Mouse (Mus musculus) cerebellum, adult 9-11 months (tissue): ENCODE data around the gene Tmem132c.

Experiments used
- DNase-seq: peaks from one replicate; pipeline ENCODE4 v3.0.0; 2022

The Tmem132c gene

GRCm38 (mm10) chr5:127241136-127241924, at the start of gene Tmem132c:
Tmem132c (plus strand) TSS chr5:127241808.
- peak; percentile 92 for DNase-seq

- no peak for DNase-seq
Measured at GRCm38 (mm10) chr5:127191881-127192280, 49.7 kb upstream of the Tmem132c start.

- DNase-seq = no peak
Measured at GRCm38 (mm10) chr5:127198850-127199249, 42.8 kb upstream of the Tmem132c start.

GRCm38 (mm10) chr5:127204881-127205280, 36.7 kb upstream of the Tmem132c start:
- DNase-seq = no peak

- no peak for DNase-seq
Measured at GRCm38 (mm10) chr5:127216389-127216788, 25.2 kb upstream of the Tmem132c start.

GRCm38 (mm10) chr5:127217725-127218124, 23.9 kb upstream of the Tmem132c start:
- no peak for DNase-seq

- DNase-seq = no peak
Measured at GRCm38 (mm10) chr5:127227929-127228595, 13.5 kb upstream of the Tmem132c start.

- no peak for DNase-seq
Measured at GRCm38 (mm10) chr5:127234715-127235114, 6.9 kb upstream of the Tmem132c start.

GRCm38 (mm10) chr5:127235203-127235602, 6.4 kb upstream of the Tmem132c start:
- peak; percentile 74 for DNase-seq

GRCm38 (mm10) chr5:127239706-127240105, 1.9 kb upstream of the Tmem132c start:
- DNase-seq = no peak

- peak; percentile 46 for DNase-seq
Measured at GRCm38 (mm10) chr5:127240646-127241045, 962 bp upstream of the Tmem132c start.

- peak; percentile 58 for DNase-seq
Measured at GRCm38 (mm10) chr5:127241925-127242762, 536 bp downstream of the Tmem132c start.

GRCm38 (mm10) chr5:127242763-127243160, 1.2 kb downstream of the Tmem132c start:
- no peak for DNase-seq

- peak; percentile 60 for DNase-seq
Measured at GRCm38 (mm10) chr5:127243209-127243608, 1.6 kb downstream of the Tmem132c start.

- DNase-seq = peak; percentile 75
Measured at GRCm38 (mm10) chr5:127243611-127244010, 2.0 kb downstream of the Tmem132c start.

GRCm38 (mm10) chr5:127253263-127253662, 11.7 kb downstream of the Tmem132c start:
- DNase-seq = no peak

- peak; percentile 75 for DNase-seq
Measured at GRCm38 (mm10) chr5:127256947-127257610, 15.5 kb downstream of the Tmem132c start.

GRCm38 (mm10) chr5:127262136-127262535, 20.5 kb downstream of the Tmem132c start:
- no peak for DNase-seq

GRCm38 (mm10) chr5:127271145-127271544, 29.5 kb downstream of the Tmem132c start:
- no peak for DNase-seq

- no peak for DNase-seq
Measured at GRCm38 (mm10) chr5:127279462-127279861, 37.9 kb downstream of the Tmem132c start.

GRCm38 (mm10) chr5:127281186-127281585, 39.6 kb downstream of the Tmem132c start:
- no peak for DNase-seq

GRCm38 (mm10) chr5:127282539-127283123, 41.0 kb downstream of the Tmem132c start:
- DNase-seq = no peak
